Mouse (Mus musculus): ENCODE results near the gene Chpf2. TPM values are rescaled to one million over a fixed set of nuclear protein-coding genes. Genes with fewer than 3 reads are reported as not detected.

Gene Chpf2
- total RNA-seq, 2 experiments from 2014 or later = 68.8 to 77.3 TPM

GRCm38 (mm10) chr5:24623986-24624821 is 37.7 kb downstream of the Chpf2 start, which contains the start of gene Smarcd3:
Gene Smarcd3, minus strand, starts transcription at chr5:24624411.
- intact Hi-C loops (cut with DNase I) = no loop called here

GRCm38 (mm10) chr5:24624822-24625120 is 38.2 kb downstream of the Chpf2 start:
- intact Hi-C loops (cut with DNase I) = no loop called here
- no peak for DNase-seq (ENCODE audit: low spot score in 2 of 2)

More at GRCm38 (mm10) chr5:24623986-24624821, 37.7 kb downstream of the Chpf2 start, which contains the start of gene Smarcd3:
- peak; percentile 81 to 84 for DNase-seq (ENCODE audit: low spot score in 2 of 2)

DNA sequence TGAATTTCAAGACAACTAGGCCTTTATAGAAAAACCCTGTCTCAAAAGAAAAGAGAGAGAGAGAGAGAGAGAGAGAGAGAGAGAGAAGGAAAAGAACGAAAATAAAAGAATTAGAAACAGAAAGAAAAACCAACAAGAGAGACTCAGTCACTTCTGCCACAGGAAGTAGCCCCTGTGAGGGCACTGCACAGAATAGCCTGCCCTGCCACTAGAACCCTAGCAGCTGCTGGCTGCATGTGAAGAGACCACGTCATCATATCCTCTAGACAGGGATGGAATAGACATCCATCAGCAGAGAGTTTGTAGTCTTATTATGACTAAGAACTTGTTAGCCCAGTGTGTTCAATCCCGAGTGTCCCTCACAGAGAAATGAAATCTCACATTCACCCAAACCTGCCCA is 43.2 kb downstream of the Chpf2 start:
- DNase-seq (ENCODE audit: low spot score in 2 of 2) = no peak
- intact Hi-C loops (cut with DNase I) = no loop called here

DNA sequence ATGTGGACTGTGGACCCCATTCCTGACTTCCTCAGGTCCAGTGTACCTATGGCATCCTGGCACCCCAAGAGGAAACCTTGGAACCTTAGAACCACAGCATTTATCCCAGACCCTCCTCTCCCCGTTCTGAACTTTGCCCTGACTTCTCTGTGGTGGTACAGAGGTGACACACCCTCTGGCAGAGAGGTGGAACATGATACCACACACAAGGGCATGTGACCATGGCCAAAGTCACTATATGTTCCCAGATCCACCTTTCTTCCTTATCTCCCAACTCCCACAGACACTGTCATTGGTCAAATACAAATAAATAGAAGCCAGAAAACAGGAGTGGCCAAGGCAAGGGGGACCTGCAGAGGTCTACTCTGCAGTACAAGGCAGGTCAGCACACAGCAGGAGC is 48.6 kb downstream of the Chpf2 start:
- no peak for DNase-seq (ENCODE audit: low spot score in 2 of 2)
- intact Hi-C loops (cut with DNase I) = no loop called here

- intact Hi-C loops (cut with DNase I) = no loop called here
- DNase-seq (ENCODE audit: low spot score in 2 of 2) = no peak
Observed at GRCm38 (mm10) chr5:24635526-24636141, 49.1 kb downstream of the Chpf2 start.

GRCm38 (mm10) chr5:24636987-24637386 is 50.4 kb downstream of the Chpf2 start:
- intact Hi-C loops (cut with DNase I) = no loop called here
- DNase-seq (ENCODE audit: low spot score in 2 of 2) = no peak

- intact Hi-C loops (cut with DNase I) = no loop called here
- DNase-seq (ENCODE audit: low spot score in 2 of 2) = no peak
Observed at GRCm38 (mm10) chr5:24638131-24638530, 51.6 kb downstream of the Chpf2 start.

DNA sequence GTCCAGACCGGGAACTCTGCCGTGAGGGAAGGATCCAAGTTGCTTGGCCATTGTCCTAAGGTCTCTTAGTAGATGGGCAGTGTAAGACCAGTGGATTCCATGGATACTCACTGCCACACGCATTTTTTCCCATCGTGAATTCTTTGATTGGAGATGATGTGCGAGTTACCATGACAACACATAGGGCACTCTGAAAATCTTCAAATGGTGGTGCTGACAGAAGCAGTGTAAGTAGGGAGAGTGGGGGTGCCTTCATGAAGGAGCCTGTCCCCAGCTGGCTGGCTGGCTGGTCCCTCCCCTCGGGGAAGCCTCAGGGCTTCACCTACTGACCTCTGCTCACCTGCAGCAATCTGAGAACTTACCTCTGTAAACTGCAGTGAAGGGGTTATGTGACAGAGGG is 52.5 kb downstream of the Chpf2 start:
- intact Hi-C loops (cut with DNase I) = no loop called here
- DNase-seq (ENCODE audit: low spot score in 2 of 2) = peak in 1 of 2 experiments; percentile 35

Small RNA genes within 50 kb of the gene (microRNA-seq; reads per million reads assigned to microRNA genes)
- 2,069 to 2,277 reads per million in 2 experiments for gene Mir671

Other genes starting within 250 kb of the Chpf2 start
- gene Kcnh2, start 235.1 kb upstream of the Chpf2 start, total RNA-seq (2021) = 10 to 100 TPM; 22.5 to 30.1 TPM
- 1 to 10 TPM; 8.0 to 9.5 TPM for gene Nos3, start 221.9 kb upstream of the Chpf2 start, total RNA-seq (2021)
- gene Atg9b, start 194.6 kb upstream of the Chpf2 start, total RNA-seq (2021) = 1 to 10 TPM; 2.3 to 3.0 TPM
- gene Abcb8, start 193.1 kb upstream of the Chpf2 start, total RNA-seq (2021) = 10 to 100 TPM; 41.3 to 54.2 TPM
- under 1 TPM in 1 of 2 experiments, not detected in 1; 0.73 TPM for gene Asic3, start 173.3 kb upstream of the Chpf2 start, total RNA-seq (2021)
- 100 to 1,000 TPM; 132 TPM for gene Cdk5, start 163.2 kb upstream of the Chpf2 start, total RNA-seq (2021)
- 10 to 100 TPM; 28.5 to 33.2 TPM for gene Slc4a2, start 162.9 kb upstream of the Chpf2 start, total RNA-seq (2021)
- 100 to 1,000 TPM; 130 to 137 TPM for gene Fastk, start 141.5 kb upstream of the Chpf2 start, total RNA-seq (2021)
- gene Tmub1, start 138.9 kb upstream of the Chpf2 start, total RNA-seq (2021) = 10 to 100 TPM; 25.9 to 27.3 TPM
- 100 to 1,000 TPM; 505 to 511 TPM for gene Agap3, start 134.6 kb upstream of the Chpf2 start, total RNA-seq (2021)
- under 1 TPM; 0.32 to 0.76 TPM for gene Gbx1, start 59.5 kb upstream of the Chpf2 start, total RNA-seq (2021)
- gene Asb10, start 45.8 kb upstream of the Chpf2 start, total RNA-seq (2021) = not detected
- gene 4931409K22Rik, start 29.9 kb upstream of the Chpf2 start, total RNA-seq (2021) = not detected
- gene Abcf2, start 9.3 kb upstream of the Chpf2 start, total RNA-seq (2021) = 10 to 100 TPM; 80.6 to 81.4 TPM
- 100 to 1,000 TPM in 1 of 2 experiments, 10 to 100 TPM in 1; 93.4 to 105 TPM for gene Smarcd3, start 37.7 kb downstream of the Chpf2 start, total RNA-seq (2021)
- 10 to 100 TPM; 70.2 to 76.1 TPM for gene Nub1, start 98.8 kb downstream of the Chpf2 start, total RNA-seq (2021)
- gene Wdr86, start 144.0 kb downstream of the Chpf2 start, total RNA-seq (2021) = 1 to 10 TPM in 1 of 2 experiments, under 1 TPM in 1; 0.94 to 1.2 TPM
- not detected for gene Crygn, start 171.3 kb downstream of the Chpf2 start, total RNA-seq (2021)